Mouse (Mus musculus) MEL (cell line): ENCODE measurements around the gene Med27. TPM values are rescaled to one million over a fixed set of nuclear protein-coding genes. Genes with fewer than 3 reads are reported as not detected.

ENCODE experiments used
- DNase-seq: peaks from one replicate; pipeline ENCODE4 v3.0.0; 2011; ENCODE audit warnings: low read depth, low spot score
- H3K27ac ChIP-seq: 2 replicates; pipeline ENCODE4 v1.5.1; 2012; ENCODE audit warnings: low read depth, mild to moderate bottlenecking, control low read depth, low read length, moderate library complexity; ENCODE audit not compliant: control insufficient read depth
- H3K27me3 ChIP-seq, 2 experiments: fragments of 150-350 bp in 1 of 2; sonication (generic) in 1 of 2; 2 replicates each; pipeline ENCODE4 v1.6.1; 2012; ENCODE audit warnings: low read length in 2 of 2, mild to moderate bottlenecking in 2 of 2, improper control_type of control experiment in 1 of 2, moderate library complexity in 1 of 2; ENCODE audit not compliant: insufficient read depth in 2 of 2, control insufficient read depth in 1 of 2
- H3K36me3 ChIP-seq, 2 experiments: 2 replicates each; pipeline ENCODE4 v1.6.1; 2012 to 2014; ENCODE audit warnings: low read length in 2 of 2, improper control_type of control experiment in 1 of 2, inconsistent platforms in 1 of 2, mild to moderate bottlenecking in 1 of 2; ENCODE audit not compliant: insufficient read depth in 2 of 2, control insufficient read depth in 1 of 2
- H3K4me1 ChIP-seq, 2 experiments: fragments of 150-350 bp in 1 of 2; sonication (generic) in 1 of 2; 2 replicates each; pipeline ENCODE4 v1.6.1; 2012; ENCODE audit warnings: low read length in 2 of 2, improper control_type of control experiment in 1 of 2, mild to moderate bottlenecking in 1 of 2; ENCODE audit not compliant: insufficient read depth in 2 of 2, control insufficient read depth in 1 of 2
- H3K4me3 ChIP-seq, 2 experiments: fragments of 150-350 bp in 1 of 2; sonication (generic) in 1 of 2; 2 replicates each; pipeline ENCODE4 v1.5.1; 2012; ENCODE audit warnings: low read depth in 2 of 2, low read length in 2 of 2, mild to moderate bottlenecking in 2 of 2, moderate library complexity in 2 of 2, control low read depth in 1 of 2, improper control_type of control experiment in 1 of 2; ENCODE audit not compliant: control insufficient read depth in 1 of 2, insufficient read depth in 1 of 2
- H3K79me2 ChIP-seq: 2 replicates; pipeline ENCODE4 v1.6.1; 2012; ENCODE audit warnings: mild to moderate bottlenecking, low read length, moderate library complexity; ENCODE audit not compliant: control insufficient read depth, poor library complexity, insufficient read depth
- H3K9ac ChIP-seq: 2 replicates; pipeline ENCODE4 v1.6.1; 2012; ENCODE audit warnings: low read depth, mild to moderate bottlenecking, control low read depth, low read length, moderate library complexity; ENCODE audit not compliant: control insufficient read depth, poor library complexity, severe bottlenecking
- H3K9me3 ChIP-seq: fragments of 150-350 bp; sonication (generic); replicated peaks from 2 replicates; pipeline ENCODE4 v1.6.1; 2012; ENCODE audit warnings: mild to moderate bottlenecking, low read length, improper control_type of control experiment, moderate library complexity; ENCODE audit not compliant: insufficient read depth
- CHD1 ChIP-seq: IDR thresholded peaks from 2 replicates; pipeline ENCODE4 v1.6.1; 2012; ENCODE audit warnings: low read depth, mild to moderate bottlenecking, inconsistent platforms, low read length, improper control_type of control experiment
- CHD2 ChIP-seq: IDR thresholded peaks from 2 replicates; pipeline ENCODE4 v1.6.1; 2011; ENCODE audit warnings: low read length, improper control_type of control experiment
- CTCF ChIP-seq, 3 experiments: IDR thresholded peaks in 2 of 3; conservative IDR thresholded peaks in 1 of 3; 2 replicates each; pipeline ENCODE4 v1.5.1; 2011 to 2012; ENCODE audit warnings: low read length in 3 of 3, low read depth in 2 of 3, mild to moderate bottlenecking in 2 of 3, improper control_type of control experiment in 1 of 3, inconsistent platforms in 1 of 3, mixed read lengths in 1 of 3, moderate library complexity in 1 of 3; ENCODE audit not compliant: control insufficient read depth in 1 of 3, insufficient read depth in 1 of 3, poor library complexity in 1 of 3, severe bottlenecking in 1 of 3
- EP300 ChIP-seq, 2 experiments: IDR thresholded peaks; 2 replicates each; pipeline ENCODE4 v1.6.1; 2011; ENCODE audit warnings: improper control_type of control experiment in 2 of 2, low read length in 2 of 2, low read depth in 1 of 2, mild to moderate bottlenecking in 1 of 2
- HCFC1 ChIP-seq: IDR thresholded peaks from 2 replicates; pipeline ENCODE4 v1.6.1; 2012; ENCODE audit warnings: low read depth, mild to moderate bottlenecking, inconsistent platforms, low read length, improper control_type of control experiment, moderate library complexity
- JUND ChIP-seq: IDR thresholded peaks from 2 replicates; pipeline ENCODE4 v1.6.1; 2011; ENCODE audit warnings: low read depth, mild to moderate bottlenecking, improper control_type of control experiment, low read length
- KAT2A ChIP-seq: conservative IDR thresholded peaks from 2 replicates; pipeline ENCODE4 v1.6.1; 2012; ENCODE audit warnings: low read depth, low read length, improper control_type of control experiment, inconsistent platforms
- MAZ ChIP-seq: IDR thresholded peaks from 2 replicates; pipeline ENCODE4 v1.6.1; 2012; ENCODE audit warnings: low read depth, mild to moderate bottlenecking, inconsistent platforms, low read length, improper control_type of control experiment
- NELFE ChIP-seq: IDR thresholded peaks from 2 replicates; pipeline ENCODE4 v1.6.1; 2011; ENCODE audit warnings: low read depth, low read length, improper control_type of control experiment
- NRF1 ChIP-seq: IDR thresholded peaks from 2 replicates; pipeline ENCODE4 v1.6.1; 2014; ENCODE audit warnings: low read depth, mild to moderate bottlenecking, inconsistent platforms, low read length, improper control_type of control experiment, moderate library complexity; ENCODE audit not compliant: poor library complexity, insufficient read depth, severe bottlenecking
- POLR2A ChIP-seq, 2 experiments: IDR thresholded peaks; 2 replicates each; pipeline ENCODE4 v1.6.1; 2011 to 2012; ENCODE audit warnings: low read length in 2 of 2, mild to moderate bottlenecking in 2 of 2, control low read depth in 1 of 2, improper control_type of control experiment in 1 of 2, low read depth in 1 of 2, moderate library complexity in 1 of 2; ENCODE audit not compliant: control insufficient read depth in 1 of 2, insufficient read depth in 1 of 2, poor library complexity in 1 of 2
- POLR2AphosphoS5 ChIP-seq: IDR thresholded peaks from 2 replicates; pipeline ENCODE4 v1.6.1; 2012; ENCODE audit warnings: low read depth, borderline replicate concordance, mild to moderate bottlenecking, inconsistent platforms, low read length, moderate library complexity, mixed read lengths
- RAD21 ChIP-seq: IDR thresholded peaks from 2 replicates; pipeline ENCODE4 v1.6.1; 2011; ENCODE audit warnings: mild to moderate bottlenecking, low read depth, low read length, improper control_type of control experiment
- SIN3A ChIP-seq: IDR thresholded peaks from 2 replicates; pipeline ENCODE4 v1.6.1; 2012; ENCODE audit warnings: low read length, improper control_type of control experiment, inconsistent platforms
- TCF12 ChIP-seq: IDR thresholded peaks from 2 replicates; pipeline ENCODE4 v1.6.1; 2014; ENCODE audit warnings: low read depth, mild to moderate bottlenecking, inconsistent platforms, low read length, improper control_type of control experiment, moderate library complexity
- UBTF ChIP-seq: IDR thresholded peaks from 2 replicates; pipeline ENCODE4 v1.6.1; 2012; ENCODE audit warnings: low read depth, mild to moderate bottlenecking, inconsistent platforms, low read length, improper control_type of control experiment, moderate library complexity, borderline replicate concordance; ENCODE audit not compliant: insufficient read depth
- USF1 ChIP-seq: IDR thresholded peaks from 2 replicates; pipeline ENCODE4 v1.6.1; 2014; ENCODE audit warnings: low read depth, mild to moderate bottlenecking, inconsistent platforms, low read length, improper control_type of control experiment, moderate library complexity
- ZC3H11A ChIP-seq: IDR thresholded peaks from 2 replicates; pipeline ENCODE4 v1.6.1; 2012; ENCODE audit warnings: low read depth, mild to moderate bottlenecking, inconsistent platforms, low read length, improper control_type of control experiment
- ZKSCAN1 ChIP-seq: IDR thresholded peaks from 2 replicates; pipeline ENCODE4 v1.6.1; 2012; ENCODE audit warnings: low read depth, mild to moderate bottlenecking, inconsistent platforms, low read length, improper control_type of control experiment, moderate library complexity
- ZMIZ1 ChIP-seq: IDR thresholded peaks from 2 replicates; pipeline ENCODE4 v1.6.1; 2012; ENCODE audit warnings: low read depth, mild to moderate bottlenecking, inconsistent platforms, low read length, improper control_type of control experiment, moderate library complexity
- ZNF384 ChIP-seq: IDR thresholded peaks from 2 replicates; pipeline ENCODE4 v1.6.1; 2012; ENCODE audit warnings: low read depth, mild to moderate bottlenecking, inconsistent platforms, low read length, improper control_type of control experiment
- polyA plus RNA-seq, 2 experiments: library from polyadenylated mRNA; stranded (reverse) in 1 of 2; unstranded in 1 of 2; fragments of >175 nt in 1 of 2; fragments of >200 nt in 1 of 2; gene quantifications; 2 replicates each; pipeline versions ENCODE4 v1.2.1 to v1.2.4; 2012; ENCODE audit warnings: low replicate concordance in 2 of 2, low read depth in 1 of 2; ENCODE audit not compliant: insufficient read length in 2 of 2, insufficient read depth in 1 of 2, missing spikeins in 1 of 2
- total RNA-seq: library from RNA; depleted of rRNA; stranded (reverse); fragments of 300-350 nt; gene quantifications from 2 replicates; pipeline ENCODE4 v1.2.3, GENCODE M21; 2012

Gene Med27
- total and polyA plus RNA-seq, 3 experiments: 46.3 to 46.9 TPM; not detected in 1

- Histone ChIP-seq H3K79me2 (no peaks in the 10 kb centered on the region), H3K9me3 (no peaks in the 10 kb centered on the region), H3K27ac (no peak overlapping the region), H3K36me3 (no peaks in the 10 kb centered on the region), H3K4me1 (no peaks in the 10 kb centered on the region), H3K4me3 (no peak overlapping the region), H3K9ac (no peak overlapping the region), H3K27me3 (no peaks in the 10 kb centered on the region)
- TF ChIP-seq HCFC1: no peak
- TF ChIP-seq JUND: no peak
- no peak for TF ChIP-seq CHD2
- no peak for TF ChIP-seq POLR2AphosphoS5
- TF ChIP-seq EP300 (IDR thresholded peaks at IDR 0.05; ENCODE audit: low read depth in 1 of 2, low read length in 2 of 2): no peak
- TF ChIP-seq CTCF (IDR thresholded peaks at IDR 0.05 in 2 of 3, conservative IDR thresholded peaks at IDR 0.05 in 1 of 3; ENCODE audit: control insufficient read depth in 1 of 3, insufficient read depth in 1 of 3, low read depth in 2 of 3, low read length in 3 of 3, poor library complexity in 1 of 3, severe bottlenecking in 1 of 3): no peak
- no peak for TF ChIP-seq UBTF
- no peak for TF ChIP-seq POLR2A (IDR thresholded peaks at IDR 0.05; ENCODE audit: control insufficient read depth in 1 of 2, insufficient read depth in 1 of 2, low read depth in 1 of 2, low read length in 2 of 2, poor library complexity in 1 of 2)
- no peak for TF ChIP-seq MAZ
- DNase-seq: no peak
Measured at GRCm38 (mm10) chr2:29501381-29501780, 154.8 kb downstream of the Med27 start.

- Histone ChIP-seq H3K79me2 (no peaks in the 10 kb centered on the region), H3K4me1 (no peaks in the 10 kb centered on the region), H3K9me3 (no peaks in the 10 kb centered on the region), H3K36me3 (no peaks in the 10 kb centered on the region), H3K27ac (no peak overlapping the region), H3K4me3 (no peak overlapping the region), H3K27me3 (no peaks in the 10 kb centered on the region), H3K9ac (no peak overlapping the region)
- DNase-seq: no peak
- TF ChIP-seq ZC3H11A: no peak
- TF ChIP-seq NELFE: no peak
- no peak for TF ChIP-seq CTCF (IDR thresholded peaks at IDR 0.05 in 2 of 3, conservative IDR thresholded peaks at IDR 0.05 in 1 of 3; ENCODE audit: control insufficient read depth in 1 of 3, insufficient read depth in 1 of 3, low read depth in 2 of 3, low read length in 3 of 3, poor library complexity in 1 of 3, severe bottlenecking in 1 of 3)
- TF ChIP-seq USF1: no peak
- TF ChIP-seq KAT2A: no peak
- no peak for TF ChIP-seq ZKSCAN1
- no peak for TF ChIP-seq TCF12
- no peak for TF ChIP-seq NRF1
- TF ChIP-seq SIN3A: no peak
- no peak for TF ChIP-seq RAD21
- TF ChIP-seq ZMIZ1: no peak
- no peak for TF ChIP-seq CHD1
- no peak for TF ChIP-seq POLR2A (IDR thresholded peaks at IDR 0.05; ENCODE audit: control insufficient read depth in 1 of 2, insufficient read depth in 1 of 2, low read depth in 1 of 2, low read length in 2 of 2, poor library complexity in 1 of 2)
- no peak for TF ChIP-seq ZNF384
Measured at GRCm38 (mm10) chr2:29504848-29505247, 158.2 kb downstream of the Med27 start.
